Mouse (Mus musculus): Measurements from ENCODE around the gene Vsig10. TPM values are rescaled to one million over a fixed set of nuclear protein-coding genes. Genes with fewer than 3 reads are reported as not detected.

Gene Vsig10
- total RNA-seq, 4 experiments from 2014 or later = 5.5 to 7.5 (median 6.9) TPM

GRCm38 (mm10) chr5:117380199-117380598 is 61.3 kb downstream of the Vsig10 start:
- DNase-seq (ENCODE audit: low spot score in 2 of 2) = no peak

GRCm38 (mm10) chr5:117381785-117382184 is 62.9 kb downstream of the Vsig10 start:
- no peak for DNase-seq (ENCODE audit: low spot score in 2 of 2)

GRCm38 (mm10) chr5:117383198-117383597 is 64.3 kb downstream of the Vsig10 start:
- DNase-seq (ENCODE audit: low spot score in 2 of 2) = no peak

- DNase-seq (ENCODE audit: low spot score in 2 of 2) = no peak
These were observed 69.4 kb downstream of the Vsig10 start for GRCm38 (mm10) chr5:117388296-117388751.

- peak; percentile 87 to 91 for DNase-seq (ENCODE audit: low spot score in 2 of 2)
These were observed 70.0 kb downstream of the Vsig10 start, which contains the start of gene Rfc5 for GRCm38 (mm10) chr5:117388877-117389276. Gene Rfc5 (minus strand): TSS chr5:117389047.

- DNase-seq (ENCODE audit: low spot score in 2 of 2) = no peak
These were observed 72.0 kb downstream of the Vsig10 start for GRCm38 (mm10) chr5:117390895-117391294.

- no peak for DNase-seq (ENCODE audit: low spot score in 2 of 2)
These were observed 77.0 kb downstream of the Vsig10 start for GRCm38 (mm10) chr5:117395834-117396233.

GRCm38 (mm10) chr5:117396596-117397014 is 77.7 kb downstream of the Vsig10 start:
- no peak for DNase-seq (ENCODE audit: low spot score in 2 of 2)

- no peak for DNase-seq (ENCODE audit: low spot score in 2 of 2)
These were observed 78.5 kb downstream of the Vsig10 start for GRCm38 (mm10) chr5:117397371-117397770.

GRCm38 (mm10) chr5:117398007-117398550 is 79.2 kb downstream of the Vsig10 start:
- DNase-seq (ENCODE audit: low spot score in 2 of 2) = no peak

- DNase-seq (ENCODE audit: low spot score in 2 of 2) = no peak
These were observed 80.4 kb downstream of the Vsig10 start for GRCm38 (mm10) chr5:117399281-117399680.

- DNase-seq (ENCODE audit: low spot score in 2 of 2) = no peak
These were observed 84.7 kb downstream of the Vsig10 start for GRCm38 (mm10) chr5:117403609-117404008.

Other genes starting within 250 kb of the Vsig10 start
- 10 to 100 TPM; 76.0 to 91.9 (median 89.6) TPM for gene Suds3, start 203.0 kb upstream of the Vsig10 start, total RNA-seq (2022)
- gene Taok3, start 199.0 kb upstream of the Vsig10 start, total RNA-seq (2022) = 1 to 10 TPM; 3.0 to 4.5 (median 3.7) TPM
- 100 to 1,000 TPM; 366 to 419 (median 400) TPM for gene Pebp1, start 31.5 kb upstream of the Vsig10 start, total RNA-seq (2022)
- 100 to 1,000 TPM in 3 of 4 experiments, 10 to 100 TPM in 1; 94.3 to 146 (median 115) TPM for gene Wsb2, start 38.2 kb downstream of the Vsig10 start, total RNA-seq (2022)
- 1 to 10 TPM in 3 of 4 experiments, under 1 TPM in 1; 0.89 to 1.8 (median 1.2) TPM for gene Rfc5, start 70.0 kb downstream of the Vsig10 start, total RNA-seq (2022)
- gene Ksr2, start 94.9 kb downstream of the Vsig10 start, total RNA-seq (2022) = under 1 TPM; 0.05 to 0.17 (median 0.09) TPM